Mouse (Mus musculus): ENCODE measurements at regions not wholly inside any gene's neighbourhood (a gene's known extent, or its start where the extent isn't known, plus 50 kb on each side); places are given as distances from the start of the nearest gene placed in this dataset.

GRCm38 (mm10) chr2:173407133-173407532 lies 115.3 kb upstream of the 1700021F07Rik start:
- TF ChIP-seq CTCF (IDR thresholded peaks at IDR 0.05; ENCODE audit: low read depth): no peak
- TF ChIP-seq EP300 (IDR thresholded peaks at IDR 0.05; ENCODE audit: low read depth): no peak
